Mouse (Mus musculus) liver, embryonic 11.5 days (tissue): ENCODE data around the gene Slfnl1. TPM values are rescaled to one million over a fixed set of nuclear protein-coding genes. Genes with fewer than 3 reads are reported as not detected.

Experiments used
- ATAC-seq: fragments of 200-750 bp; cut with Nextera tagmentation; replicated peaks from 2 replicates; pipeline ENCODE4 v1.8.0; 2017; ENCODE audit warnings: moderate number of reproducible peaks, mild to moderate bottlenecking, moderate TSS enrichment, moderate library complexity; ENCODE audit not compliant: low FRiP score
- DNase-seq: peaks from one replicate; pipeline ENCODE4 v3.0.0-alpha.2; 2017; ENCODE audit warnings: low spot score
- H3K27ac ChIP-seq: fragments of 300-500 bp; sonication (generic); 2 replicates; pipeline ENCODE4 v1.5.1; 2014; ENCODE audit warnings: mild to moderate bottlenecking, low read depth, low read length, control low read depth
- H3K27me3 ChIP-seq: fragments of 300-500 bp; sonication (generic); replicated peaks from 2 replicates; pipeline ENCODE4 v1.6.1; 2014; ENCODE audit warnings: low read length, mixed read lengths; ENCODE audit not compliant: control insufficient read depth, insufficient read depth
- H3K36me3 ChIP-seq: fragments of 300-500 bp; sonication (generic); 2 replicates; pipeline ENCODE4 v1.6.1; 2014; ENCODE audit warnings: mild to moderate bottlenecking, low read length, moderate library complexity, mixed read lengths; ENCODE audit not compliant: control insufficient read depth, insufficient read depth
- H3K4me1 ChIP-seq: fragments of 300-500 bp; sonication (generic); replicated peaks from 2 replicates; pipeline ENCODE4 v1.6.1; 2014; ENCODE audit warnings: low read length, mixed read lengths; ENCODE audit not compliant: control insufficient read depth, insufficient read depth
- H3K4me2 ChIP-seq: fragments of 300-500 bp; sonication (generic); 2 replicates; pipeline ENCODE4 v1.6.1; 2014; ENCODE audit warnings: mild to moderate bottlenecking, control low read depth, moderate library complexity
- H3K4me3 ChIP-seq: fragments of 300-500 bp; sonication (generic); 2 replicates; pipeline ENCODE4 v1.5.1; 2014; ENCODE audit warnings: low read depth, low read length, control low read depth
- H3K9ac ChIP-seq: fragments of 300-500 bp; sonication (generic); 2 replicates; pipeline ENCODE4 v1.6.1; 2014; ENCODE audit warnings: low read depth, low read length, control low read depth
- H3K9me3 ChIP-seq: fragments of 300-500 bp; sonication (generic); 2 replicates; pipeline ENCODE4 v1.6.1; 2016; ENCODE audit warnings: low read length, inconsistent platforms, mixed read lengths; ENCODE audit not compliant: control insufficient read depth
- WGBS: fragments of 180-500 bp; shearing (Covaris S2); extraction: QIAGEN DNeasy Blood & Tissue Kit; methylation state at CpG from one replicate; pipeline ENCODE4 v1.1.7; 2014; 5-methylcytosine and 5-hydroxymethylcytosine counted together
- polyA plus RNA-seq: library from polyadenylated mRNA; unstranded; fragments of >200 nt; fragmentation: Nextera tagmentation; extraction: Ambion mirVana; gene quantifications from 2 replicates; pipeline ENCODE4 v1.2.1, GENCODE M21; 2014

Gene Slfnl1
- 0.10 TPM in 1 of 2 replicates, not detected in the other for polyA plus RNA-seq

DNA sequence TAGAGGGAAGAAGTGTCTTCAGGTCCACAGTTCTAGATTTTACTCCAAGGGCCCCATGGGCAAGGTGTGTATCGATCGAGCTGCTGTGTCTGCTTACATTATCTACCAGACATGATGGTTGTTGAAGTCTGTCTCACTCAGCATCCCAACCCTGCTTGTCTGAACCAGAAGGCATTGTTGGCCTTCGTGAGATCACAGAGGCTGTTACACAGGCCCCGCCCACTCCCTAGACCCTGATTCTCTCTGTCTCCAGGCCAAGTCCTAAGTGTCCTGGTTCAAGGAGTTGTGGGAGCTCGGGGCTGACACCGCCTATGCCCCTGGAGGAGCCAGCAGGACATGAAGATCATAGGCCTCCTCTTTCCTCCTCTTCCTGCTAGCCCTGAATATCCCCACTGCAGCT, at the start of gene Slfnl1:
Slfnl1 (plus strand) TSS at position 246 of the 400 bp plus-strand sequence.
- H3K36me3 ChIP-seq, result peaks cover 2% of the 10 kb centered on the region; the same call in 1 of the 2 replicates
- DNase-seq (no peak), ATAC-seq (no peak)
- no peaks in the 10 kb centered on the region for H3K27me3 ChIP-seq
- H3K9me3 ChIP-seq, result no peaks in the 10 kb centered on the region
- 79% methylated on average over 6 of the region's 6 CpGs for WGBS
- no peak within 1 kb of the TSS for H3K9ac ChIP-seq
- H3K4me1 ChIP-seq, result no peaks in the 10 kb centered on the region
- H3K4me2 ChIP-seq, result no peak within 1 kb of the TSS
- no peak within 1 kb of the TSS for H3K4me3 ChIP-seq
- no peak within 1 kb of the TSS for H3K27ac ChIP-seq

DNA sequence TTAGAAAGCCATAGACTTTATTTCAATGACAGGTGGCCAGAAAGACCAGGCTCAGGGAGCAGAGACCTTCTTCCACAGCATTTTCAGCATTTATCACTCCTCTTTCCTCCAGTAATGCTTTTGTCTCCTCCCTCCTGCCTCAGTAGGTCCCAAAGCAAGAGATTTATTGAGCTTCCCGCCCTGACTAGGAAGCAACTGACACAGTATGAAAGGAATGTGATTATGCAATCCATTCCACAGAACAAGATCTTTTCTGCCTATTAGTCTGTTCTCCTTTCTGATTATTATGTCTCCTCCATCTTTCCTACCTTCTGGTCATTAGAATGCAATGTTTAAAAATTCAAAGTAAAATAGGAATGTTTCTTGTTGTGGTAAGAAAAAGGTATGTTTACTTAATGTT, 44.3 kb upstream of the Slfnl1 start:
- Histone ChIP-seq H3K9me3 (no peaks in the 10 kb centered on the region), H3K4me3 (no peak overlapping the region), H3K4me1 (no peaks in the 10 kb centered on the region), H3K27ac (no peak overlapping the region), H3K27me3 (no peaks in the 10 kb centered on the region), H3K4me2 (no peak overlapping the region), H3K9ac (no peak overlapping the region), H3K36me3 (peaks cover 3% of the 10 kb centered on the region; the same call in 1 of the 2 replicates)
- ATAC-seq, result no peak
- no peak for DNase-seq
- 39% methylated on average over 1 of the region's 1 CpGs for WGBS

DNA sequence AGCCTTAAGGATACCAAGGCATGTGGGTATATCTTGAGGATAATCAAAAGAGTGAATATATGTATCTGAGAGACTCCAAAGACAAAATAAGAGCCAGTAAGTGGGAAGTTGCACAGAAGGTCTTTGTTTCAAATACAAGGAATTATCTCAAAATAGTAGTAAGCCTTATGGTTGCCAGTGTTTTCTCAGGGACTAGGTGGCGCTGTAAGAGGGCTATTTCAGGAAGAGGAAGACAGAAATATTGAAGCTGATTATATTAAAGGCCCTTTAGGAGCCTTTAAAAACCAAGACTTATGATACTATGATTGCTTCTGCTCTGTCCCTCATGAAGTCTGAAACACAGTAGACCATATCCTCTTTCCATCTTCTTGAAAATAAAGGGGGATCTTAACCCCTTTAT, 25.1 kb upstream of the Slfnl1 start:
- 77% methylated on average over 1 of the region's 1 CpGs for WGBS
- no peak overlapping the region for H3K4me2 ChIP-seq
- no peaks in the 10 kb centered on the region for H3K27me3 ChIP-seq
- no peak overlapping the region for H3K27ac ChIP-seq
- no peaks in the 10 kb centered on the region for H3K9me3 ChIP-seq
- no peak overlapping the region for H3K4me3 ChIP-seq
- DNase-seq (no peak), ATAC-seq (no peak)
- H3K4me1 ChIP-seq, result no peaks in the 10 kb centered on the region
- no peak overlapping the region for H3K9ac ChIP-seq
- H3K36me3 ChIP-seq, result peaks cover 13% of the 10 kb centered on the region

DNA sequence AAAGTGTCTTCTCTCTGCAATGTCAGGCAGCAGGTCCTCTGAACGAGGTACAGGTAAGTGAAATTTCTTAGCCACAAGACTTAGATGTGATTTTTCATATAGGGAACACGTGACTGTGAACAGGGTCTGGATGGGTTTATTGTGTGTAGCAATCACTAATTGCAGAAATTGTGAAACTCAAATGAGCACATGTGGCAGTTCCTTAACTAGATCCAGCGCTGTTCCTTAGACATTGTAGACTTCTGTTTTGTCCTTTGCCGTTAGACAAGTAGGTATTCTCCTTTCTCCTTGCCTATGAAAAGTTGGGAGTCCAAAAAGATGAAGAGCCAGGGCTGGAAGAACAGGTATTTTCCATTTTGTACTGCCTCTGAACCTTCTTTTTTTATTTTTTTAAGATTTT, 20.8 kb upstream of the Slfnl1 start:
- H3K27ac ChIP-seq, result no peak overlapping the region
- WGBS, result 94% methylated on average over 4 of the region's 4 CpGs
- H3K4me1 ChIP-seq, result no peaks in the 10 kb centered on the region
- peaks cover 13% of the 10 kb centered on the region for H3K36me3 ChIP-seq
- no peak overlapping the region for H3K4me2 ChIP-seq
- no peak overlapping the region for H3K4me3 ChIP-seq
- H3K9me3 ChIP-seq, result no peaks in the 10 kb centered on the region
- no peaks in the 10 kb centered on the region for H3K27me3 ChIP-seq
- no peak overlapping the region for H3K9ac ChIP-seq
- no peak for DNase-seq
- ATAC-seq, result no peak

DNA sequence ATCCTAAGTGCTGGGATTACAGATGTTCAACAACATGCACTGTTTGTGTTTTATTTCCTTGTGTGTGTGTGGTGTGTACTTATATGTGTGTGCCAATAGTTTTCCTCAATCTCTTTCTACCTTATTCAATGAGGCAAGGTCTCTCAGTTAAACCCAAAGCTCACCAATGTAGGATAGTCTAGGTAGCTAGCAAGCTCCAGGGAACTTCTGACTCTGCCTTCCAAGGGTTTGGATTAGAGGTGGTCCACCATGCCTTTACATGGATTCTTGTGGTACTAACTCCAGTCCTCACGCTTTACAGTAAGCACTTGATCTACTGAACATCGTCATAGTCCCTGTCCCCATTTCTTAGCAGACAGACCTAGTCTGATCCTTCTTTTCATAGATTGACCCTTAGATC, 17.7 kb upstream of the Slfnl1 start:
- Histone ChIP-seq H3K36me3 (peaks cover 11% of the 10 kb centered on the region), H3K4me2 (no peak overlapping the region), H3K9ac (no peak overlapping the region), H3K27ac (no peak overlapping the region), H3K4me3 (no peak overlapping the region), H3K27me3 (no peaks in the 10 kb centered on the region), H3K9me3 (no peaks in the 10 kb centered on the region), H3K4me1 (no peaks in the 10 kb centered on the region)
- ATAC-seq, result no peak
- DNase-seq, result no peak
- WGBS, result 92% methylated on average over 2 of the region's 2 CpGs

DNA sequence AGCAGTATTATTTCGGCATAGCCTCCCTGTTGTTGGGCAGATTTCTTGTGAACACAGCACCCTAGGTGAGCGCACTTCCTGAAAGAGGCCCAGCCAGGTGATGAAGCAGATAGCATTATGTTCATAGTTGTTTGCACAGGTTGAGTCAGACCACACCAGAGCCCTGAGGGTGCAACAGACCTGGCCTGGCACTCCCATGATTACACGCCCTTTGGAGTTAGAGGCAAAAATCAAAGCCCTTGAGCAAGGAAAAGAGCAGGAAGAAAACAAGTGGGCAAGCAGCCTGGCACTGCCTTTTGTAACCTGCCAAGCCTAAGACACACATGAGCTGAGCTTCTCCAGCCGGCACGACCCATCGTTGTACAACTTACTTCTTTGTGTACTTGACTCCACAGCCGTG, 15.5 kb upstream of the Slfnl1 start:
- no peak overlapping the region for H3K9ac ChIP-seq
- H3K4me3 ChIP-seq, result no peak overlapping the region
- no peaks in the 10 kb centered on the region for H3K9me3 ChIP-seq
- H3K27ac ChIP-seq, result no peak overlapping the region
- H3K27me3 ChIP-seq, result no peaks in the 10 kb centered on the region
- no peaks in the 10 kb centered on the region for H3K4me1 ChIP-seq
- no peak for DNase-seq
- no peak overlapping the region for H3K4me2 ChIP-seq
- 95% methylated on average over 7 of the region's 7 CpGs for WGBS
- peaks cover 9% of the 10 kb centered on the region for H3K36me3 ChIP-seq
- ATAC-seq, result no peak

DNA sequence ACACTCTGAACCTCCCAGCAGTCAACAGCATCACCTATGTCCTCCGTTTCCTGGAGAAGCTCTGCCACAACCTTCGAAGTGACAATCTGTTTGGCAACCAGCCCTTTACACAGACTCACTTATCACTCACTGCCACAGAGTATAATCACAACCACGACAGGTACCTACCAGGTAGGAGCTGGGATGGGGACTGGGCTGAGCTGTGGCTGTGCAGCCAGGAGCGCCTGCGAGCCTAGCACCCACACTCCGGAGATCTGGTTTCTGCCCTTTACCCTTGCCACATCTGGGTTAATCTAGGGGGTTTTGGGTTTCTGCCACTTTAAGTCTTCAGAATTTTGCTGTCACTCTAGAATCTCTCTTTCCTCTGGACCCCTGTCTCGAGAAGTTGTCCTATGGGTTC, 15.1 kb upstream of the Slfnl1 start:
- no peak for DNase-seq
- 84% methylated on average over 7 of the region's 7 CpGs for WGBS
- Histone ChIP-seq H3K9ac (no peak overlapping the region), H3K4me3 (no peak overlapping the region), H3K27me3 (no peaks in the 10 kb centered on the region), H3K4me2 (no peak overlapping the region), H3K36me3 (peaks cover 9% of the 10 kb centered on the region), H3K4me1 (no peaks in the 10 kb centered on the region), H3K27ac (no peak overlapping the region), H3K9me3 (no peaks in the 10 kb centered on the region)
- ATAC-seq, result no peak

DNA sequence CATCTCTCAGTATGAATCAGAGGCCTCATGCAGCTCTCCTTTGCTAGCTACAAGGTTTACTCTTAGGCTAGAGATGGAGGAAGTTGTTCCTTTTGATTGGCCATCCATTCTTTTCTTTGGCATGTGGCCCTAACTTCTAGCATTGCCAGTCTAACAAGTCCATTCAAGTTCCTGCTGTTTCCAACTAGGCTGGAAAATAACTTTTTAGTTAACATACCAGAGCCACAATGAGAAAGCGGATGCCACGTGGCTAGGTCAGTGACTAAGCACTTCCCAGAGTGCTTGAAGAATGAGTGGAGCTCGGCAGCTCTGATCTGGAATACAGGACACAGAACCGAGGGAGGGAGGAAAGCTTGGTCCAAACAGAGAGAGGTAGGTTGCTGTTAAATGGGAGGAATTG, 14.7 kb upstream of the Slfnl1 start:
- Histone ChIP-seq H3K4me2 (no peak overlapping the region), H3K9me3 (no peaks in the 10 kb centered on the region), H3K4me1 (no peaks in the 10 kb centered on the region), H3K27ac (no peak overlapping the region), H3K9ac (no peak overlapping the region), H3K4me3 (no peak overlapping the region), H3K27me3 (no peaks in the 10 kb centered on the region), H3K36me3 (peaks cover 9% of the 10 kb centered on the region)
- no peak for DNase-seq
- no peak for ATAC-seq
- WGBS, result 76% methylated on average over 4 of the region's 4 CpGs

DNA sequence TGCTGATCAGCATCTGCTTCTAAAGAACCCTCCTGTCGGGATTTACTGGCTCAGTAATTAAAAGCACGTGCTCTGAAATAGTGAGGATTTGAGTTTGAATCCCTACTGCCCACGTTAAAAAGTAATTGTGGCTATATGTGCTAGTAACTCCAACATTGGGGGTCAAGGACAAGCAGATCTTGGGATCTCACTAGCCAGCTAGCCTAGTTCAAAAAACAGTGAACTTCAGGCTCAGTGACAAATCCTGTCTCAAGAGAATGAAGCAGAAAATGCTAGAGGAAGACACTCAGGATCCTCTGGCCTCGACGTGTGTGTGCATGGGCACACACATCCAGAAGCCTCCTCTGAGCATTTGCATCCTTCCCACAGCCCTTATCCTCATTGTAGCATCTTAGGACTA, 10.3 kb upstream of the Slfnl1 start:
- Histone ChIP-seq H3K9me3 (no peaks in the 10 kb centered on the region), H3K27me3 (no peaks in the 10 kb centered on the region), H3K4me3 (no peak overlapping the region), H3K36me3 (peaks cover 17% of the 10 kb centered on the region), H3K9ac (no peak overlapping the region), H3K4me2 (no peak overlapping the region), H3K4me1 (no peaks in the 10 kb centered on the region), H3K27ac (no peak overlapping the region)
- 81% methylated on average over 5 of the region's 5 CpGs for whole genome bisulfite sequencing
- no peak for ATAC-seq
- DNase-seq, result no peak
